Mouse (Mus musculus): ENCODE measurements at regions not wholly inside any gene's neighbourhood (a gene's known extent, or its start where the extent isn't known, plus 50 kb on each side); places are given as distances from the start of the nearest gene placed in this dataset.

DNA sequence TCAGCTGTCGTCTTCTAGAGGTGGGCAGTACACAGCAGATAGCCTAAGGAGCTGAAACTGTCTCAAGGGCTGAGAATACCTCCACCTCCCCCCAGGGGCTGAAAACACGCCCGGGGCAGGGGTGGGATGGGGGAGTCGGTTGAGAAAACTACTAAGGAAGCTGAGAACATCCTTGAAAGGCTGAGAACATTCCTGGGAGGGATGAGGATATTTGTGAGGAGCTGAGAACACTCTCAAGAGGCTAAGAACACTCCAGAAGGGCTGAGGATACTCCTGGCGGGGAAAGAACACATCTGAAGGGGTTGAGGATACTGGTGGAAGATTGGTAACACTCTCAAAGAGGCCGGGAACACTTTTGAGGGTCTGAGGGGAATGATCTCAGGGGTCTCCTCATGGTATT lies 81.3 kb upstream of the Gm9887 start:
- DNase-seq (ENCODE audit: low spot score in 2 of 2) = no peak

- DNase-seq (ENCODE audit: low spot score in 2 of 2) = no peak
These were observed 80.7 kb upstream of the Gm9887 start for GRCm38 (mm10) chr12:69452986-69453385.

DNA sequence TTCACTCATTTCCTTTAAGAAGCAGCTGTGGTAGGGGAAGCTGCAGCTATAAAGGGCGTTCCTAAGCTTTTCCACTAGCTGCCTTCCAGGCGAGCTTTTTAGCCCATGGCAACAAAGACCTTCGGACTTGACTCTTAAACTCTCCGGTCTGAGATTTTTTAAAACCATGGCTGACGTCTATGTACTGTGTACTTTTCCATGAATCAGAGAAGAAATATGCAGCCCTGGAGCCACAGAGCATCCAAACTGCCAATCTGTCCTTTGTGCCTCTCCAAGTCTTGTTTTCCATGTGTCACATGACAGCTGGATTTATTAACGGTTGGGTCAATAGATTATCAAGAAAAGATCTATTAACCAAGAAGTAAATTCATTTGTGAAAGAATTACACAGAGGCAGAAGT lies 78.9 kb upstream of the Gm9887 start:
- DNase-seq (ENCODE audit: low spot score in 2 of 2) = no peak

DNA sequence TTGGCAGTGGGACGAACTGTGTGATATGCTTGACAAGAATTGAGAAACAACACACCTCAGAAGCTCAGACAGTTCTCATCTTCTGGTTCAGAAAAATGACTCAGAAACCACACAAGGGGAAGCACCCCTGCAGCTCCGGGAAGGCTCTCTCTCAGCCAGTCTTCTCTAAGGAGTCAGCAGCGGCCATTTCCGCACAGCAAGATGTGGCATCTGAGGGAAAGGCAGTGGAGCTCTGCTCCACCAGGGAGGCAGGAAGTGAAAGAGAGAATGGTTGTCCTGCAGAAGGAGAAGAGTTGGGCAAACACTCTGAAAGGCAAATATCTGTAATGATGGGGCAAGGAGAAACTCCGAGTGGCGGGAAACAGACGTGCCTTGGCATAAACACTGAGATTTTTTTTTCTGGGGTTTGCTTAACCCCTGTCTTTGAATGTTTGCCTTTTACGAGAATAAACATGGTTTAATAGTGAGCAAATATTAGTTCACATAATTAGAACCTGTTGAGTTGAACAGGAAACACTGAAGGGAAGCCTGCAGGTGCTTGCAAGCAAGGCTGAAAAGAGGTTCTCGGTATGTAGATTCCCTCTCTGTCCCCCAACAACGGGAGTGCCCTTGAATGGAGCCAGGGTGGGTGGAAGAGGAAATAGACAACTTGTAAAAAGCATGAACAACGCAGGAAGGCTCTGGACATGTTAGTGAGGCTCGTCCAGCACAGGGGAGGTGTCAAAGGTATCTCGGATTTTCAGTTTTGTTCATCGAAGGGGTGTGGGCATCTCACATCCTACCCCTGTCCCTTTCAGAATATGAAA lies 75.9 kb upstream of the Gm9887 start:
- peak; percentile 34 to 42 for DNase-seq (ENCODE audit: low spot score in 2 of 2)

GRCm38 (mm10) chr12:69447322-69447827 lies 75.1 kb upstream of the Gm9887 start:
- no peak for DNase-seq (ENCODE audit: low spot score in 2 of 2)

GRCm38 (mm10) chr12:69446468-69447321 lies 74.4 kb upstream of the Gm9887 start:
- DNase-seq (ENCODE audit: low spot score in 2 of 2) = peak; percentile 24 to 47

DNA sequence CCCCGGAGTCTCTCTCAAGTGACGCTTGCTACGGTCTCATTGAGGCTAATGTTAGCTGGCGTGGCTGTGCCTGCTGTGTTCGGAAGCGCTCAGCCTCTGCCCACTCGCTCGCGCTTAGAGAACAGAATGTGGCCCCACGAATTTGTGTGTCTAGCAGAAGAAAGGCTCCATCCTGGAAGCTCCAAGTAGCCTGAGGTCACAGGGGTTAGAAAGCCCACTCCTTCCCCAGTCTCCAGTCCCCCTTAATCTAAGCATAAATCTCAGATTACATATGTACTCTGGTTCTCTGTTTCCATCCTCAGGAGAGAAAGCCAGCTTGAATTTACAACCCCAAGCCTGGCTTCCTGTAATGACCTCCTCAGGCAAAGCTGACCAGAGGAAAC lies 73.8 kb upstream of the Gm9887 start:
- DNase-seq (ENCODE audit: low spot score in 2 of 2) = no peak

DNA sequence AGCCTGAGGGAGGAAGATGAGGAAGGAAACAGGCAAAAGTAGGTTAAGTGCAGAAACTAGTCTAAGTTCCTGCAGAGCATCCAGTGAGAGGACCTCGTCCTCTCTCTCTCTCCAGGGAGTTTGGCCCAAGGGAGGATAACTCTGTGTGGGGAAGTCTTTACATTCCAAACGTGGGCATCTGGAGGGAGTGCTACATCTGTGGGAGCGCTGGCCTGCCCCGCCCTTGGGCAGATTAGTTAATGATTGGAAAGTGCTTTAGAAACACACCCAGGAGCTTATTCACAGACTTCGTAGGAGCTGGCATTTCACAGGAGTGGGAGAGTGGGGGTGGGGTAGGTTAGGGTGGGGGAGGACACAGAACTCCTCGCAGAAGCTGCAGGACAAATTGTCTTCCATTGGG lies 70.1 kb upstream of the Gm9887 start:
- DNase-seq (ENCODE audit: low spot score in 2 of 2) = no peak

- no peak for DNase-seq (ENCODE audit: low spot score in 2 of 2)
These were observed 69.5 kb upstream of the Gm9887 start for GRCm38 (mm10) chr12:69441764-69442163.

DNA sequence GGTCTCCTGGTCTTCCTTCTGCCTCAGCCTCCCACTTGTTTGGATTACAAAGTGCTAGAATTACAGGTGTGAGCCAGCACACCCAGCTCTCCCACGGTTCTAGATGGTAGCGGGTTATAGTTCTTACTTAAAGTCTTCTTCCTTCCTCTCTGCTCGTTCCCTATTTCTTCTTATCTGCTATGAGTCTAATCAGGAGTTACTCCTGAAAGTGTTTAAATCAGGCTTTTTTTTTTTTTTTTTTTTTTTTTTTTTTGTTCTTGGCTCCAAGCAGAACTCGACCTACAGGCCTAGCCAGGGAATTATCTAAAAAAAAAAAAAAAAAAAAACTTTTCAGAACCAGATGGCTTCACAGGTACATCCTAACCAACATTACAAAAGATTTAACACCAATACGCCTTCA lies 66.0 kb upstream of the Gm9887 start:
- no peak for DNase-seq (ENCODE audit: low spot score in 2 of 2)

GRCm38 (mm10) chr12:69436839-69437501 lies 64.7 kb upstream of the Gm9887 start:
- DNase-seq (ENCODE audit: low spot score in 2 of 2) = no peak

DNA sequence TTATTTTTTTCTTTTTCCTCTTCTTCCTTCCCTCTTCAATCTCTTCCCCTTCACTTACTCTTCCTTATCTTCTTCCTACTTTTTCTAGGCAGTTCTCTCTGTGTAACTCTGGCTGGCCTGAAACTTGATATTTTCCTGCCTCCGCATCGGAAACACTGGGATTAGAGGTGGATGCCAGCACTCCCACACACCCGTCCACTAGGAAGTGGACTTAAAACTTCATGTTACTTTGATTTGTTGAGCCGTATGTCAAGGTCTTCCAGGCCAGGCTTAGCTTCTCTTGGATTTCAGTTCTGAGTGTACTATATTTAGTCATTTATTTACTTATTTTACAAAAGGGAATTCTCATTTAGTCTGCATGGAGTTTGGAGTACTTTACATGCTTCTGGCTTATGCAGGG lies 62.1 kb upstream of the Gm9887 start:
- no peak for DNase-seq (ENCODE audit: low spot score in 2 of 2)

GRCm38 (mm10) chr12:69432086-69432485 lies 59.8 kb upstream of the Gm9887 start:
- DNase-seq (ENCODE audit: low spot score in 2 of 2) = no peak

DNA sequence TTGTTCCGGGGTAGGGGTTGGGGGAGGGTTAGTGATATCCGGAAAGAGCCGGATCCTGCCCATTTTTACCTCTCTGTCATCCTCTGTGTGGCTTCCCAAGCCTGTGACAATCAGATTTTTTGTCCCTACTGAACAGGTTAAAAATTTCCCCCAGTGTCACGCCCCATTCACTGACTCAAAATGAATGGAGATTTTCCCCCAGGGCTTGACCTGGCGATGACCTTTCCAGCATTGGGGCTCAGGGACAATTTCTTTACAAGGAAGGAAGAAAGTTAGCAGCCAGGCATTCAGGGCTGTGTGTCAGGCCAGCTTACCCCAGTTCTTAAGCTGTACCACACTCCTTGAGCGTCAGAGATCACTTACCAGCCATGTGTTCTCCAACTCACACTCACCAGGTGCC lies 55.9 kb upstream of the Gm9887 start:
- DNase-seq (ENCODE audit: low spot score in 2 of 2) = no peak

DNA sequence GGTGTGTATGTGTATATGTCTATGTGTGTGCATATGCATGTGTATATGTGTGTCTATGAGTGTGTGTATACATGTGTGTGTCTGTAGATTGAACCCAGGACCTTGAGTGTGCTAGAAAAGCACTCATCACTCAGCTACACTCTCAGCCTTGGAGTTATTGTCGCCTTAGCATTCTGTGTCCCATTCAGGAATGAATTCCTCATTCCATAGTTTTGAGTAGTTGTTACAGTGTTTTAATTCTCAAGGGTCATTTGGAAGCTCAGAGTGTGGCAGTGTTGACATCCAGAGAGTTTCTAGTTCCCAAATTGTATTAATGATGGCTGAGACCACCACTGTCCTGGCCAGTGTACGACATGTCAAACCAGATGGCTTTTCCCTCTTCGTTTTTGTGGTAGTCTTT lies 53.4 kb upstream of the Gm9887 start:
- DNase-seq (ENCODE audit: low spot score in 2 of 2) = no peak

DNA sequence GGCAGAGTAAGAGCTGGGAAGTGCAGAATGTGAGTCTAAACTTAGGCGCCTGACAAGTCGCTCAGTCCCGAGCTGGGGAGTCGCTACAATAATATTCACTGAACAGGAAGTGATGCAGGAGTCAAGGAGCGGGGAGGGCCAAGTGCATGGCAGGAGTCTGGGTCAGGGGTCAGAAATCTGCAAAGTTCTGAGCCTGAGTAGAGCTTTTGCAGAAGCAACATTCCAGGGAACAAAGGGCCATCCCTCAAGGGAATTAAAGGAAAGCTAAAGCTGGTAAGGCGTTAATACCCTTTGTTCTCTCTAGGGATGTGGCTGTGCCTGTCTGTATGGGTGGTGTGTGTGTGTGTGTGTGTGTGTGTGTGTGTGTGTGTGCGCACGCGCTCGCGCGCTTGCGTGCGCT lies 52.7 kb upstream of the Gm9887 start:
- DNase-seq (ENCODE audit: low spot score in 2 of 2) = no peak

Measured in spleen, postnatal 14 days (tissue).